Mouse (Mus musculus): ENCODE results near the gene Polm. TPM values are rescaled to one million over a fixed set of nuclear protein-coding genes. Genes with fewer than 3 reads are reported as not detected.

Polm gene
- total RNA-seq, 2 experiments from 2014 or later = 9.7 to 10.9 TPM

DNA sequence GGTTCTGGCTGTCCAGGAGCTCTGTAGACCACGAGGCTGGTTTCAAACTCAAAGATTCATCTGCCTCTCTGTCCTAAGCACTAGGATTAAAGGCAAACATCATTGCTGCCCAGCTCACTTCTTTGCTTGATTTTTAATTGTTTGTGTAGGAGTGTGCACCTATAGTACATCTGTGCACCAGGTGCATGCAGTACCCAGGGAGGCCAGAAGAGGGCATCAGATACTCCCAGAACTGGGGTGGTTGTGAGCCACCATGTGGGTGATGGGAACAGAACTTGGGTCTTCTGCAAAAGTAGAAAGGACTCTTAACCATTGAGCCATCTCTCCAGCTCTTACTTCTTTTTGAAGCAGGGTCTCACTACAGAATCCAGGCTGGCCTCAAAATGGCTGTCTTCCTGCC is 20.9 kb upstream of the Polm start:
- intact Hi-C loops (cut with DNase I) = no loop called here

DNA sequence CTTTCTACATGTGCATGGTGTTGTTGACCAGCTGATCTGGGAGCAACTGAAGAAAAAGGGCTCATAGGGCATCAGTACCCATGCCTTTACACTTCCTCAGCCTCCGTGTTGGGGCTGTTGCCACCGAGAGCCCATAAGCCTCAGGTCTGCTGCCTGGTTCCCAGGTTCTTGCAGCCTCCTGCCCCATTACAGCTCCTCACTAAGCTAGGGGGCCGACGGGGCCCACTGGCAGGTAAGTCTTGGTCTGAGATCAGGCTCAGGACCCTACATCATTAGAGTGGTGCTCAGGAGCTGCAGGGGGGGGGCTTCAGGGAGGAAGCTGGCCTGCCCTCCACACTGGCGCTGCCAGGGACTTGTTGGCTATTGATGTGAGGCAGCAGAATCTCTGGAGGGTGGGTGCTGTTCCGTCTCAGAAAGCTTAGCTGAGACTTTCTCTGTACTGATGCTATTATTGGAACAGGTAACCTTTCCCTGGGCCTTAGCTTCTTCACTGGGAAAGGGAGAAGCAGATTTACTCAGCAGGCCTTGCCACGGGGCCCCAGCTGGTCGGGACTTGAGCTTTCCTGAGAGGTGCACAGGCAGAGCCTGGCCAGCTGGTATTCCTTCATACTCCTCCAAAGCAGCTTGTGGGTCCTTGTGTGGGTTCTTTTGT is 18.8 kb upstream of the Polm start:
- no peak for DNase-seq (ENCODE audit: low spot score in 2 of 2)

More for the DNA sequence above, 20.9 kb upstream of the Polm start:
- no peak for DNase-seq (ENCODE audit: low spot score in 2 of 2)

DNA sequence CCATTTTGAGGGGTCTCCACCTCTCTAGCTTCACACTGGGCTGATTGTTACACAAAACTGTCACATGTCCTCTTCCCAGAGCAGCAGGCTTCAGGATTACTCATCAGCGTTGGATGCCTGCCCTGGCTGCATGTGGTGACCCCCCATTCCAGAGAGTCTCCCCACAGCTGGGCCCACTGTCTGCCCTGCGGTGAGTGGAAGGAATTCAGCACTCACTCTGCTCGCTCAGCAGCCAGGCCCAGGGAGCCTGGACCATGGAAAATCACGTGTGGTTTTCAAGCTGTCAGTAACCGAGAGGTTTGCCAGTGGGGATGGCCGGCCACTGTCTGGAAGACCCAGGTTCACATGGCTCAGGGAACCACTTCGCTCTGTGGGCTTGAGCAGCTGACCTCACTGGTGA is 18.1 kb upstream of the Polm start:
- intact Hi-C loops (cut with DNase I) = no loop called here
- peak; percentile 30 to 57 for DNase-seq (ENCODE audit: low spot score in 2 of 2)

More for the DNA sequence above, 18.8 kb upstream of the Polm start:
- intact Hi-C loops (cut with DNase I) = no loop called here

DNA sequence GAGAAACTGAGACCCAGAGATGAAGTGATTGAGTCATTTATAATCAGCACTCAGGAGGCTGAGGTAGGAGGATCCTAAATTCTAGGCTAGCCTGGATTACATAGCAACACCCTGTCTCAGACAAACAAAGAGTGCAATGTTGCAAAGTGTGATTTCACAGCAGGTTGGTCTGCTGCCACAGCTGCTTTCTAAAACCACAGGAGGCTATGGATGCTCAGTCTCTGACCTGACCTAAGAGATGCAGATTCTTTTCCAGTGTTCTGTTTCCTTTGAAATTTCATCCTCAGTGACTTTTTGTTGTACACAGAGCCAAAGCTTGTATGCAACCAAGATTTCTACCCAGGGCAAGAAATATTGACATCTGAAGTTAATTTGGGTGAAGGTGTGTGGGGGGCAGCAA is 17.7 kb upstream of the Polm start:
- intact Hi-C loops (cut with DNase I) = no loop called here
- no peak for DNase-seq (ENCODE audit: low spot score in 2 of 2)

DNA sequence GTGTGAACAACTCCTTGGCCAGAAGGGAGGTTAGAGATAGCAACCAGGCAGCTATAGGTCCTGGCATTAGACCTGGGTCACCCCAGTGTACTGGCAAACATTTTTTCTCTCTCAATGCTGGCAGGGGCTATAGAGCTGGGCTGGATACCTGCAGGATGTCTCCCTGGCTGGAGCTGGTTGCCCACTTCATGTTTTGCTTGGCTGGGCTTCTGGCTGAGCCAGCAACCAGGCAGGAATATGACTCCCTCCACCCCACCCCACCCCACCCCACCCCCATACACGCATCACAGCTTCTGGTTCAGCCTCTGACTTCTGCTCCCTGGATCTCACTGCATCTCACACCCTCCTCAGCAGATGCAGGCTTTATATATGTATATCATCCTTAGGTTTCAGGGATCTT is 14.5 kb upstream of the Polm start:
- intact Hi-C loops (cut with DNase I) = no loop called here
- no peak for DNase-seq (ENCODE audit: low spot score in 2 of 2)

DNA sequence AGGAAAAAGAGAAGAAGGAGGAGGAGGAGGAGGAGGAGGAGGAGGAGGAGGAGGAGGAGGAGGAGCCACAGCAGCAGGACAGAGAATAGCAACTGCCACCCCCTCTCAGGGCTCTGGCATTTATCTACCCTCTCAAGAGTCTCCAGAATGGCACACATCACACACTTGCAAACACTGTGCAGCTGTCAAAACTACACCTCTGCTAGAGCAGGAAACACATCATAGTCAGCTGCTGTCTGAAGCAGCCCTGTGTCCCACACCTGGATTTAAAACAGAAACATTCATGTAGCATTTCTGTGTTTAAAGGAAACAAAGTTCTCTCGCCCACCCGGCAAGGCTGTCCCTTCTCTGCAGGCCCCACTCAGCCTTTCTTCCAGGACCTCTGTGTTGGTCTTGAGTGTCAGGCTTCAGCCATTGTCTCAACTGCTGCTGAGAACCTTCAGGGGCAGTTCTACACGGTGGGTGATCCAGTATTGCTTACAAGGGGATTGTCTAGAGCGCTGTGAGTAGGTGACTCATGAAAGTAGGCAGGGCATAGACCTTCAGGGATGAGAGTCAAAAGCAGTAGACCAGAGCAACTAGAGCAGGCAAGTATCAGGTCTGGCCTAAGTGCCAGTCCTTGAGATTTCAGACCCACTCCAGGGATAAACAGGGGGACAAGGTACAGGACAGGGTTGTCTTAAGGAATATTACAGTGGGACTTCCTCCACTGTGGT is 13.4 kb upstream of the Polm start:
- no peak for DNase-seq (ENCODE audit: low spot score in 2 of 2)
- intact Hi-C loops (cut with DNase I) = no loop called here

DNA sequence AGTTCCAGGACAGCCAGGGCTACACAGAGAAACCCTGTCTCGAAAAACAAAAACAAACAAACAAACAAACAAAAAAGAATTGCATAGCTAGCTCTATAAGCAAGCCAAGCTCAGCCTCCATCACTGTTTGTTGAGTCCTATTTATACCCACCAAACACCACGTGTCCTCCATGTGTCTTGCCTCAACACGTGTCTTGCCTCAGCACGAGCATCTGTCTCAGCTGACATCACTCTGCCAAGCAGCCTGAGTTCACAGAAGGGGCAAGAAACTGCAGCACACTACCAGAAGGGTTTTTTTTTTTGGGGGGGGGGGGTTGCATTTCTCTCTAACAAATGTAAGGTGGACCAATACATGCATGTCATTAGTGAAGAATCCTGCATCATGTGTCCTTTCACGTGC is 12.6 kb upstream of the Polm start:
- intact Hi-C loops (cut with DNase I) = no loop called here
- no peak for DNase-seq (ENCODE audit: low spot score in 2 of 2)

DNA sequence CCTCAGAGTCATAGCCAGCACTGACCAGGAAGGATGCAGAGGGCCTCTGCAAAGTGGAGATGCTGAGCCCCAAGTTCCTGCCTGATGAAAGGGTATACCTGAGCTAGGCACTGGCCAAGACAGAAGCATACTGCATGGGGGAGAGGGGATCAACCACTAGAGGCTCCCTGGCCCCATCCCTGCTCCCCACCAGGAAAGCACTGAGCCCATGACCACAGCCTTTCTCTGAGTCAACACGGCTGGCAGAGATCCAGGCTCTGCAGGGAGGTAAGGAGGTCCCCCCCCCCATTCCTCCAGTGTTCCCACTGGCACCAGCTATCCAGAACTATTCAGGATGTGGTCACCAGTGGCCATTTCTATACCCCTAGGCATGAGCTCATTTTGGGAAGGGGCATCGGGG is 11.5 kb upstream of the Polm start:
- intact Hi-C loops (cut with DNase I) = no loop called here
- no peak for DNase-seq (ENCODE audit: low spot score in 2 of 2)

DNA sequence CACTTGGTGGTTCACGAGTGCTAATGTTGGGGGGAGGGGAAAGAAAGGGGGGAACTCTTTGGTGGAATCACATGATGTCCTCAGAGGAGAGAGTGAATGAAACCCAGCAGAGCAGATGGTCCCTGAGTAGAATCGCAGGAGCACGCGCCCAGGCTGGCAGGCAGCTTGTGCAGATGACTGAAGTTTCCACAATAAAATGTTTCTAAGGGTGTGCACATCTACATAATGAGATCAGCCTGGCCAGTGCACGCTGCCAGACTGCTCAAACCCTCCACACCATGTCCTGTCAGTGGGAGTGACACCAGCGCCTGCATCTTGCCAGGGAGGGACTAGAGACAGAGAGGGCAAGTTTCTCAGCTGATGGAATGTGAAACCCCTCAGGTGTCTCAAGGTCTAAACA is 10.9 kb upstream of the Polm start:
- peak; percentile 52 to 74 for DNase-seq (ENCODE audit: low spot score in 2 of 2)
- intact Hi-C loops (cut with DNase I) = no loop called here

DNA sequence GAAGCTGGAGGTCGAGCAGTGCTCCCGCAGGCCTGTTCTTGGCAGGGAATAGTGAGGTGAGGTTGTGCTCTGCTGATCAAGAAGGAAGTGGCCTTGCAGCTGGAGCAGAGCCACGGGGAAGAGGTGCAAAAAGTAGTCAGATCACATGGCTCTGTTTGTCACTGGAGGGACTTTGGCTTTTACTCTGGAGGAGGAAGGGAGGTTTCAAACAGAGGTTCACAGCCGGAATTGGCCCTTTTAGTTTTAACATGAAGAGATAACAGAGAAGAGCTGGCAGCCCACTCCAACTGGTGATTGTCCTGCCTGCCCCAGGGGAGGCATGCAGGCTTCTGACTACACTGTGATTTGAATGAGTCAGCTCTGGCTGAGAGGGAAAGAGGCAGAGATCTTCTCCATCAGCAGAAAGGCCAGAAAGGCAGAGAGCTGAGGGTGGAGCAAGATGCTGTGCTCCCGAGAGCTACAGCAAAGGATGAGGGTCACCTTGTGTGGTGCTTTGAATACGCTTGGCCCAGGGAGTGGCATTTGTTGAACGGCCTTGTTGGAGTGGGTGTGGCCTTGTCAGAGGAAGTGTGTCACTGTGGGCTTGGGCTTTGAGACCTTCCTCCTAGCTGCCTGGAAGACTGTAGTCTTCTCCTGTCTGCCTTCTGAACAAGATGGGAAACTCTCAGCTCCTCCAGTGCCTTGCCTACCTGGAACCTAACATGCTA is 9.0 kb upstream of the Polm start:
- DNase-seq (ENCODE audit: low spot score in 2 of 2) = no peak
- intact Hi-C loops (cut with DNase I) = no loop called here

DNA sequence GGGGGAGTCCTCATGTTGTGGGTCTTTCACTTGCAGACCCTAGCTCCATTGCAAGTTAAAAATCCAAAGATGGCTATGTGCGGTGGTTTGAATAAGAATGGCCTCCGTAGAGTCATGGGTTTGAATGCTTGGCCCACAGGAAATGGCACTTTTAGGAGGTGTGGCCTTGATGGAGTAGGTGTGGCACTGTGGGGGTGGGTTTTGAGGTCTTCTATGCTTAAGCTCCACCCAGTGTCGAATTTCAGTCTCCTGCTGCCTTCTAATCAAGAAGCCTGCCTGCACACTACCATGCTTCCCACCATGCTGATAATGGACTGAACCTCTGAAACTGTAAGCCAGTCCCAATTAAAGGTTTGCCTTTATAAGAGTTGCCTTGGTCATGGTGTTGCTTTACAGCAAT is 5.3 kb upstream of the Polm start:
- intact Hi-C loops (cut with DNase I) = no loop called here
- no peak for DNase-seq (ENCODE audit: low spot score in 2 of 2)

DNA sequence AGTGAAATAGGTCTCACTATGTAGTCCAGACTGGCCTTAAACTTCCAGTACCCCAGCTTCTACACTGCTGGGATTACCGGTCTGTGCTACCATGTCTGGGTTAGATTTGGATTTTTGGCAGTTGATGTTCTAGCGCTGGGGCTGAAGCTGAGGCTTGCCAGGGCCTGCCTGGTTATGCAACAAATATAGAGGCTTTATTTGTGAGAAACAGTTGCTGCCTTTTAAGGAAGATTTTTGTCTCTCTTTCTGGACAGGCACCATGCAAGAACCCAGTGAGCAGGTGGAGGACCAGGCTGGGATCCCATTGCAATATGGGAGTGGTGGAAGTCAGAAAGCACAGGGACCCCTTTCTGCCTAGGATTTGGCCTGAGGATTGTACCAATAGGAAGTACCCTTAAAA is 3.9 kb upstream of the Polm start:
- intact Hi-C loops (cut with DNase I) = no loop called here
- no peak for DNase-seq (ENCODE audit: low spot score in 2 of 2)

DNA sequence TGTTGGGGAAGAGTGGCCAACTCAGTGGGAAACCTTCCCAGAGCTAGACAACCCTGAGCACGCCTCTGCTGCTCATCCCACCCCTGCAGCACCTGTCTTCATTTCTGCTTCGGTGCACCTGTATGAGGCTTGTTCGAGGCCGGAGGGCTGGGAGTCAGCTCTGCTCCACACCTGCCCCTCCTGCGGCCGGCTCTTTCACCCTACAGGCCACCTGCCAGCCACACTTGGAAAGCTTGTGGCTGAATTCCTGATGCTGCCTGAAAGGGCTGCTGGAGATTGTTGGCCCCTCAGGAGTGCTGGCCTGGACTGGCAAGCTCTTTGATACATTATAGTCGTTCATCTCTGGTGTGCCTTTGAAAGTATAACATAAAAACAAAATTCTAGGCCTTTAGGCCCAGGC is 2.5 kb upstream of the Polm start:
- intact Hi-C loops (cut with DNase I) = no loop called here
- DNase-seq (ENCODE audit: low spot score in 2 of 2) = no peak

DNA sequence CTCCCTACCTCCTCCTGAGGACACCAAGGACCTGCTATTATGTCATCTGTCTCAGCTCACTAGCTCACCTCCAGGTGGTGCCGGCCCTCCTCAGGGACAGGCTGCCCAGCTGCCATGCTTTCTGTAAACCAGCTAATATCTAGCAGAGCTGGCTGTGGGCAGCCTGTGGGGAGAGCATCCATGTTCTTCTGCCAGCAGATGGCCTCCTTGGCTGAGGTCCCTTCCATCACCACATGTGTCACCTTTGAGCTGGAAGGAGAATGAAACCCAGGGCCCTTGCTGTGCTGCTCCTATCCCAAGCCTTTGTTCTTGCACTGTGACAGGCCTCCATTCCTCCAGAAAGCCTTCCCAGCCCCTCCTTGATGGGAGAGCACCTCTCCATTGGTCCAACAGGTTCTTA is 1.7 kb downstream of the Polm start:
- intact Hi-C loops (cut with DNase I) = loop anchor here (2.0 kb wide), 1 partner anchor 43 kb away; the partner anchor contains the start of gene Pold2

DNA sequence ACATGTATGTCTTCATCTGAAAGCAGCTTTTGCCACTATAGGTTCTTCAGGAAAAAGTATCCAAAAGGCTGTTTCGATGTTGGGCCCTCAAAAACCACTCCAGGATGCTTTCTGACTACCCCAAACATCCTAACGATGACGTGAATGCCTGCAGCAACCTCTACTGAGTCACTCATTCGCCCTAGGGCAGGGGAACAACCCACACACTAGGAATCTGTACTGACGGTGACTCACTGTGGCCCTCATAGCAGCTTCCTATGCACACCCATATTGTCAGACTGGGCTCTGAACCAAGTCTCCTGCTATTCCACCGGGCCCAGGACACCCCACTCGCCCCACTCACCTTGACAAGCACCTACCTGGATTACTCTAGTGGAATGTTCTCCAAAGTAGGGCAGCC is 2.8 kb downstream of the Polm start:
- intact Hi-C loops (cut with DNase I) = no loop called here

More for the DNA sequence above, 1.7 kb downstream of the Polm start:
- DNase-seq (ENCODE audit: low spot score in 2 of 2) = no peak

DNA sequence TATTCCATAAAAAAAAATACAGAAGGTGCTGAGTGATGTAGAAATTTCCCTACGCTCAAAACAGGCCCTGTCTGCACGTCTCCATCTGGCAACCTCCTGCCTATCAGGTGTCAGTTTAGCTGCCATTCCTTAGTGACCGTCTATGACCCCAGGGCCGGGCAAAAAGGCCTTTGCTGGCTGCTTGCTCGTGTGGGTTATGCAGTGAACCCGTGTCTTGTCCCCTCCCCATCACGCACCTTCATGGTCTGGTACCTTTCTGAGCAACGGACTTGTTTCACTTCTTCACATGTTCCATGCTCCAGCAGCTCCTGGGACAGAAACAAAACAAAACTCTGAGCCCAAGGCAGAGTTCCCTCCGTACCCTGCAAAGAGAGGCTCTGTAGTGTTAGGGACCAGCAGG is 3.3 kb downstream of the Polm start:
- intact Hi-C loops (cut with DNase I) = no loop called here
- DNase-seq (ENCODE audit: low spot score in 2 of 2) = no peak

More for the DNA sequence above, 2.8 kb downstream of the Polm start:
- peak in 1 of 2 experiments; percentile 28 for DNase-seq (ENCODE audit: low spot score in 2 of 2)

DNA sequence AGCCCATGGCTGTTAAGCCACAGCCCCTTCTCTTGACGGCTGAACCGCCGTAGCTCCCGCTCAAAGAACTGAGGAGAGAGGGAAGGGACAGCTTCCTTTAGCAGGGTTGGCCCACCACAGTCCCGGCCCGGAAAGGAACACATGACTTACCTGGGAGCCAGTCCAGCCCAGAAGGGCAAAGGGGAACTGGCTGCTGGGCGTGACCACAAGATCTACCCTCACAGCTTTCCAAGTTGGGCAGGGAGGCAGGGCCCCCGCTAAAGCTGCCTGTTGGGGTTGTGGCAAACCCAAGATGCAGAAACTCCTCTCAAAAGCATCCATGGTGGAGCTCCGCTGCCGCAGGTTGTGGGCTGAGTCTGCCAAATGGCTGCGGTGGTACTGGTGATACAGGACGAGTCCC is 8.5 kb downstream of the Polm start:
- DNase-seq (ENCODE audit: low spot score in 2 of 2) = no peak
- intact Hi-C loops (cut with DNase I) = no loop called here

DNA sequence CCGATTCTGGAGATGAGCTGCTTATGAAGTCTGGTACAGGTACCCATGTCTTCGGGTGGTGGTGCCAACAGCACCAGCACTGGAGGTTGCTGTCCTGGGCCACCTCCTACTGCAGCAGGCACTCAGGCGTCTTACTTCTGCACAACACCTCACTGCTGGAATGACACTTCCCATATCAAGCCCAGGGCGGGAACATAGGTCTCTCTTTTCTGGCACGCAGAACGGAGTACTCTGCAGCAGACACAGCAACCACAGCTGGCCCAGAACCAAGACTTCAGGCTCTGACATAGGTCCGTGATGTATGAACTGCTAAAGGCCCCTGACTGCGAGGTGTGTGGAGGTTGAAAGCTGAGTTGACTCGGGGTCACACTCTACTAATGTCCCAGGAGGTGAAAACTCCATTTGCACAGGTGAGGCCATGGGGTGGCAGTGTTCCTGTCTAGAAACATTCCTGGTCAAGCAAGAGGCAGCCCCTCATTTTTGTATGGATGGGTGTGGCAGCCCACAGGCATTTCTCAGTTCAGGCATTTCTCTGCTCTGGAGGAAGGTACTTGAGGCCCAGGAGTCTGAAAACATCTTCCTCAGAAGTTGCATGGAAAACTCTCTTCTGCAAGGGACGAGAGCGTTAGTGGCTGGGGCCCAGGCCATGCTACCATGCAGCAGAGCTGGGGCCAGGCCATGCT is 9.2 kb downstream of the Polm start:
- DNase-seq (ENCODE audit: low spot score in 2 of 2) = no peak
- intact Hi-C loops (cut with DNase I) = no loop called here

DNA sequence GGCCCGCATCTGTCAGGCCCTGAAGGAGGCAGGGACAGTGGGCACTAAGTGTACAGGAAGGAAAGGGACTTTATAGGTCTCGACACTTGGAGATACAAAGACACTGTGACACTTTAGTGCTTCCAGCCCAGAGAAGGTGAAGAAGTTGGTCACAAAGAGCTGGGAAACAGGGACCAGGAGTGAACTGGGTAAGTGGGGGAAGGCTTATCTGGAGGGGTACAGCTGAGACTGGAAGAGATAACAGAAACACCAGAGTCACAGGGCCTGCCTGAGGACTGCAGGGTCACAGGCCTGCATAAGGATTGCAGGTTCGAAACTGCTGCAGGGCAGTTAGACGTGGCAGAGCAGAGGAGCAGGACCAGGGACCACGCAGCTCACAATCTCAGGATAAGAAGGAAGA is 9.9 kb downstream of the Polm start:
- intact Hi-C loops (cut with DNase I) = no loop called here

DNA sequence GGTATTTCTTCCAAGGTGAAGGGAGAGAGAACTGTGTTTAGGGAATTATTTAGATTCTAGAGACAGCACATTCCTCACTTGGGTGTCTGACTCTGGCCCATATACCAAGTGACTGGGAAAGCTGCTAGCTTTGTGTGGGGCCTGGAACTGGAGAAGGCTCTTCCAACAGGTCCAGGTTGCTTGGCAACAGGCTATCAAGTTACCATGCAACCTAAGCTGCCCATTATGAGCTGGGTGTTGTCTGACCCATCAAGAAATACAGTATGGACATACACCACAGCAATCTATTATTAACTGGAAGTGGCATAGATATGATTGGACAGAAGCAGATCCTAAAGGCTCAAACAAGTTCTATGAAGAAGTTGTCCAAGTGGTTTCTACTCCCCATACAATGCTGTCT is 12.4 kb downstream of the Polm start:
- intact Hi-C loops (cut with DNase I) = no loop called here
- DNase-seq (ENCODE audit: low spot score in 2 of 2) = no peak

More for the DNA sequence above, 9.9 kb downstream of the Polm start:
- no peak for DNase-seq (ENCODE audit: low spot score in 2 of 2)

Data from left cerebral cortex, postnatal 25 days (tissue).